Mouse (Mus musculus): ENCODE measurements around the gene Cd300lb. TPM values are rescaled to one million over a fixed set of nuclear protein-coding genes. Genes with fewer than 3 reads are reported as not detected.

Cd300lb gene
- polyA plus RNA-seq, 1 experiment from 2014 or later, result 2.0 TPM

GRCm38 (mm10) chr11:114933591-114933990 lies 595 bp downstream of the Cd300lb start:
- Histone ChIP-seq H3K4me1 (ENCODE audit: insufficient read depth, low read depth, low read length) (no peaks in the 10 kb centered on the region), H3K36me3 (ENCODE audit: insufficient read depth, low read length) (no peaks in the 10 kb centered on the region), H3K27me3 (replicated peaks; ENCODE audit: insufficient read depth, low read length) (no peaks in the 10 kb centered on the region), H3K9ac (replicated peaks; ENCODE audit: low read depth) (no peak overlapping the region), H3K4me3 (ENCODE audit: low read depth, low read length) (no peak overlapping the region), H3K27ac (ENCODE audit: low read length) (no peak overlapping the region), H3K9me3 (ENCODE audit: low read length) (no peaks in the 10 kb centered on the region), H3K4me2 (replicated peaks; ENCODE audit: low read depth, low read length) (no peak overlapping the region)
- ATAC-seq (no peak), DNase-seq (ENCODE audit: low spot score) (no peak)
- TF ChIP-seq CTCF (IDR thresholded peaks at IDR 0.05), result no peak
- TF ChIP-seq EP300 (IDR thresholded peaks at IDR 0.05), result no peak
- WGBS, result 63% methylated on average over 4 of the region's 4 CpGs

DNA sequence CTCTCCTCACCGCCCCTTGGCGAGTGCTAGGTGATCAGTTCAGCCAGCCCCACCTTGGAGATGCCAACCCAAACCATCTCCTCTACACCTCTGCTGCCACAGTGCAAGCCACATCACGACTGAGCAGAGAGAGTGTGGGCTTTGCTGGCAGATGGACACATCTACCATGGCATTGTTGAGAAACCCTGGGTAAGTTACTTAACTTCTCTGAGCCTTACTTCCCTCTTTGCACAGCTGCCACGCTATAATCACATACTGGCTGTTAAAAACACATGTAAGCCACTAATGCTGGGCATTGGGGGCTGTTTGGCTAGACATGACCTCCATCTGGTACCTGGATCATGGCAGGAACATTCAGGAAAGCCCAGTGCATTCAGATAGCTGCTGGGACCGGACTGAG lies 3.1 kb downstream of the Cd300lb start:
- WGBS, result 74% methylated on average over 5 of the region's 5 CpGs
- no peaks in the 10 kb centered on the region for H3K36me3 ChIP-seq (ENCODE audit: insufficient read depth, low read length)

DNA sequence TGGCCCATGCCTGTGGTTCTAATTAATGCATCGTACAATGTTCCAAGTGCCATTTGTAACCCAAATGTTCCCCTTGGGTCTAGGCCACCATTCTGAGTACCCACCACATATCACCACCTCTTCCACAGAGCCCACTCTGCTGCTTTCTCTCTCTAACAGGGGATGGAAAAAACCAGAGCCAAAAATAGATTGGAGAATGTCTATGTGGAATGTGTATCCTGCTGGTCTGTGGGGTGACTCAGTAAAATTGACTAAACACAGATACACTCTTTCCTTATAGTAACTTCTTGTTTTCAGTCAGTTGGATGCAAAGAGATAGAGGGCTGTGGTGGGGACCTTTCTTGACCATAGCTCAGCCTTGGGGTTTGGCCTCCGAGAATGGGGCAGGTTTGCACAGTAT lies 4.6 kb downstream of the Cd300lb start:
- no peak for ATAC-seq
- no peaks in the 10 kb centered on the region for H3K4me1 ChIP-seq (ENCODE audit: insufficient read depth, low read depth, low read length)
- no peaks in the 10 kb centered on the region for H3K36me3 ChIP-seq (ENCODE audit: insufficient read depth, low read length)
- H3K9me3 ChIP-seq (ENCODE audit: low read length), result no peaks in the 10 kb centered on the region
- H3K4me2 ChIP-seq (replicated peaks; ENCODE audit: low read depth, low read length), result no peak overlapping the region
- no peak for DNase-seq (ENCODE audit: low spot score)
- WGBS, result 87% methylated on average over 2 of the region's 2 CpGs
- TF ChIP-seq EP300 (IDR thresholded peaks at IDR 0.05) (no peak), CTCF (IDR thresholded peaks at IDR 0.05) (no peak)
- no peaks in the 10 kb centered on the region for H3K27me3 ChIP-seq (replicated peaks; ENCODE audit: insufficient read depth, low read length)
- no peak overlapping the region for H3K27ac ChIP-seq (ENCODE audit: low read length)
- no peak overlapping the region for H3K9ac ChIP-seq (replicated peaks; ENCODE audit: low read depth)
- no peak overlapping the region for H3K4me3 ChIP-seq (ENCODE audit: low read depth, low read length)

More for the DNA sequence above, 3.1 kb downstream of the Cd300lb start:
- TF ChIP-seq EP300 (IDR thresholded peaks at IDR 0.05) (no peak), CTCF (IDR thresholded peaks at IDR 0.05) (no peak)
- H3K4me1 ChIP-seq (ENCODE audit: insufficient read depth, low read depth, low read length), result no peaks in the 10 kb centered on the region
- H3K9me3 ChIP-seq (ENCODE audit: low read length), result no peaks in the 10 kb centered on the region
- DNase-seq (ENCODE audit: low spot score), result peak; percentile 25
- no peak for ATAC-seq
- H3K27me3 ChIP-seq (replicated peaks; ENCODE audit: insufficient read depth, low read length), result no peaks in the 10 kb centered on the region
- no peak overlapping the region for H3K27ac ChIP-seq (ENCODE audit: low read length)
- no peak overlapping the region for H3K4me3 ChIP-seq (ENCODE audit: low read depth, low read length)
- H3K9ac ChIP-seq (replicated peaks; ENCODE audit: low read depth), result no peak overlapping the region
- no peak overlapping the region for H3K4me2 ChIP-seq (replicated peaks; ENCODE audit: low read depth, low read length)

DNA sequence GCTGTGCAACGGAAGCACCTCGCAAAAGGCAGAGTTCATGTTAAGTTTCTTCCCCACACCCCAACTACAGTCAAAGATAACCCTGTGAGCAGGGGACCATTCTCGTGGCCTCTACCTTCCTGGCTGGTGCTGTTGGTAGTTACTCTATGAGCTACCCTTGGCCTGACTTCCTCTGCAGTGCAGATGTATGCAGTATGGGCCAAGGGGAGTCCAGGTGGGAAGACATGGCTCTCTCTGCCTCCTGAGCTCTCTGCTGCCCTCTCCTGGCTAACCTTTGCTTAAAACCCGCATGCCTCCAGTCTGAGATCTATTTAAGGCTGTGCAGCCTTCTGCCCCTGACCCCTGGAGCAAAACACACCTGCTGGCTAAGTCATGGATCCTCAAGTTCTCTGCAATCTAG lies 10.2 kb downstream of the Cd300lb start:
- no peak overlapping the region for H3K4me3 ChIP-seq (ENCODE audit: low read depth, low read length)
- no peaks in the 10 kb centered on the region for H3K27me3 ChIP-seq (replicated peaks; ENCODE audit: insufficient read depth, low read length)
- DNase-seq (ENCODE audit: low spot score), result peak; percentile 23
- TF ChIP-seq CTCF (IDR thresholded peaks at IDR 0.05) (peak; percentile 62), EP300 (IDR thresholded peaks at IDR 0.05) (no peak)
- no peak for ATAC-seq
- 70% methylated on average over 4 of the region's 4 CpGs for WGBS
- no peaks in the 10 kb centered on the region for H3K36me3 ChIP-seq (ENCODE audit: insufficient read depth, low read length)
- no peak overlapping the region for H3K27ac ChIP-seq (ENCODE audit: low read length)
- no peak overlapping the region for H3K4me2 ChIP-seq (replicated peaks; ENCODE audit: low read depth, low read length)
- H3K9ac ChIP-seq (replicated peaks; ENCODE audit: low read depth), result no peak overlapping the region
- no peaks in the 10 kb centered on the region for H3K9me3 ChIP-seq (ENCODE audit: low read length)
- no peaks in the 10 kb centered on the region for H3K4me1 ChIP-seq (ENCODE audit: insufficient read depth, low read depth, low read length)

- ATAC-seq, result no peak
- Histone ChIP-seq H3K4me1 (ENCODE audit: insufficient read depth, low read depth, low read length) (no peaks in the 10 kb centered on the region), H3K27ac (ENCODE audit: low read length) (no peak overlapping the region), H3K4me3 (ENCODE audit: low read depth, low read length) (no peak overlapping the region), H3K36me3 (ENCODE audit: insufficient read depth, low read length) (no peaks in the 10 kb centered on the region), H3K9me3 (ENCODE audit: low read length) (no peaks in the 10 kb centered on the region), H3K9ac (replicated peaks; ENCODE audit: low read depth) (no peak overlapping the region), H3K4me2 (replicated peaks; ENCODE audit: low read depth, low read length) (no peak overlapping the region), H3K27me3 (replicated peaks; ENCODE audit: insufficient read depth, low read length) (no peaks in the 10 kb centered on the region)
- no peak for DNase-seq (ENCODE audit: low spot score)
- 76% methylated on average over 4 of the region's 4 CpGs for WGBS
- TF ChIP-seq CTCF (IDR thresholded peaks at IDR 0.05) (no peak), EP300 (IDR thresholded peaks at IDR 0.05) (no peak)
Observed at GRCm38 (mm10) chr11:114922439-114922838, 11.7 kb downstream of the Cd300lb start.

DNA sequence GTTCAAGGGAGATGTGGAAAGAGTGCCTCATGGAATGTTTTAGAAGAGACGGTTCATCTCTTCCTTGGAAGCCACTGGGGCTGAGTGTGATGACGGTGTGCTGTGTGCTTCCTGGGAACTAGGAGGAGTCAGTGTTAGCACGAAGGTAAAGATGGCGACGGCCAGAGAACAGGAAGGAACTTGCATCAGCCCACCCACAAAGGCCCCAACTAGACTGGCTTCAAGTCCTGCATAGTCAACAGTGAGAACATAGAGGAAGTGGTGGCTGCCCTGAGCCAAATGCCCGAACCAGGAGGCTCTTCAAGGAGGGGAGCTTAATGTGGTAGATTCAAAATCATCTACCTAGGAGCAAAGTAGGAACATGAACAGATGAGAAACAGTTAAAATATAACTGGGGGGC lies 17.1 kb downstream of the Cd300lb start:
- Histone ChIP-seq H3K4me3 (ENCODE audit: low read depth, low read length) (no peak overlapping the region), H3K27me3 (replicated peaks; ENCODE audit: insufficient read depth, low read length) (no peaks in the 10 kb centered on the region), H3K9me3 (ENCODE audit: low read length) (no peaks in the 10 kb centered on the region), H3K36me3 (ENCODE audit: insufficient read depth, low read length) (no peaks in the 10 kb centered on the region), H3K4me1 (ENCODE audit: insufficient read depth, low read depth, low read length) (no peaks in the 10 kb centered on the region), H3K4me2 (replicated peaks; ENCODE audit: low read depth, low read length) (no peak overlapping the region), H3K9ac (replicated peaks; ENCODE audit: low read depth) (no peak overlapping the region), H3K27ac (ENCODE audit: low read length) (no peak overlapping the region)
- DNase-seq (ENCODE audit: low spot score) (peak; percentile 27), ATAC-seq (peak; percentile 19; the same call in 1 of the 2 replicates)
- 60% methylated on average over 6 of the region's 6 CpGs for WGBS
- TF ChIP-seq CTCF (IDR thresholded peaks at IDR 0.05) (no peak), EP300 (IDR thresholded peaks at IDR 0.05) (no peak)

GRCm38 (mm10) chr11:114914978-114915377 lies 19.2 kb downstream of the Cd300lb start:
- DNase-seq (ENCODE audit: low spot score) (no peak), ATAC-seq (no peak)
- H3K27ac ChIP-seq (ENCODE audit: low read length), result no peak overlapping the region
- no peaks in the 10 kb centered on the region for H3K27me3 ChIP-seq (replicated peaks; ENCODE audit: insufficient read depth, low read length)
- no peak overlapping the region for H3K4me2 ChIP-seq (replicated peaks; ENCODE audit: low read depth, low read length)
- H3K9me3 ChIP-seq (ENCODE audit: low read length), result no peaks in the 10 kb centered on the region
- H3K4me3 ChIP-seq (ENCODE audit: low read depth, low read length), result no peak overlapping the region
- H3K36me3 ChIP-seq (ENCODE audit: insufficient read depth, low read length), result no peaks in the 10 kb centered on the region
- H3K9ac ChIP-seq (replicated peaks; ENCODE audit: low read depth), result no peak overlapping the region
- TF ChIP-seq CTCF (IDR thresholded peaks at IDR 0.05), result no peak
- no peak for TF ChIP-seq EP300 (IDR thresholded peaks at IDR 0.05)
- WGBS, result 20% methylated on average over 7 of the region's 7 CpGs
- H3K4me1 ChIP-seq (ENCODE audit: insufficient read depth, low read depth, low read length), result no peaks in the 10 kb centered on the region
